Mouse (Mus musculus) thymus, adult 2 months (tissue): Measurements from ENCODE around the gene Klhl26.

Source experiments
- CTCF ChIP-seq: fragments of 200-500 bp; IDR thresholded peaks from 2 replicates; pipeline ENCODE4 v1.5.1; 2012; ENCODE audit warnings: mild to moderate bottlenecking, control low read depth, low read length, moderate library complexity, borderline replicate concordance; ENCODE audit not compliant: control insufficient read depth, poor library complexity, insufficient read depth; ENCODE audit errors: extremely low read depth
- POLR2A ChIP-seq: fragments of 200-500 bp; IDR thresholded peaks from 2 replicates; pipeline ENCODE4 v1.6.1; 2012; ENCODE audit warnings: mild to moderate bottlenecking, low read length, control low read depth, moderate library complexity; ENCODE audit not compliant: control insufficient read depth, poor library complexity, insufficient read depth; ENCODE audit errors: extremely low read depth

- TF ChIP-seq CTCF (no peak), POLR2A (no peak)
Measured at GRCm38 (mm10) chr8:70504291-70504716, 27.5 kb upstream of the Klhl26 start.
